Mouse (Mus musculus) mouse embryonic stem cell (cell line): ENCODE results near the gene Lgals12.

Source experiments
- in situ Hi-C, 2 experiments: fragments of 300-500 bp; cut with MboI; formaldehyde crosslinking; loops; 1 replicate in 1 of 2; 3 replicates in 1 of 2; pipeline ENCODE4 v1.14.3; 2019 to 2020; ENCODE audit warnings: low sequenced_read_pairs in 2 of 2, low pct_unique_long_range_greater_than_20kb in 1 of 2, mixed read lengths in 1 of 2; ENCODE audit not compliant: unreplicated experiment in 1 of 2

Lgals12 gene

DNA sequence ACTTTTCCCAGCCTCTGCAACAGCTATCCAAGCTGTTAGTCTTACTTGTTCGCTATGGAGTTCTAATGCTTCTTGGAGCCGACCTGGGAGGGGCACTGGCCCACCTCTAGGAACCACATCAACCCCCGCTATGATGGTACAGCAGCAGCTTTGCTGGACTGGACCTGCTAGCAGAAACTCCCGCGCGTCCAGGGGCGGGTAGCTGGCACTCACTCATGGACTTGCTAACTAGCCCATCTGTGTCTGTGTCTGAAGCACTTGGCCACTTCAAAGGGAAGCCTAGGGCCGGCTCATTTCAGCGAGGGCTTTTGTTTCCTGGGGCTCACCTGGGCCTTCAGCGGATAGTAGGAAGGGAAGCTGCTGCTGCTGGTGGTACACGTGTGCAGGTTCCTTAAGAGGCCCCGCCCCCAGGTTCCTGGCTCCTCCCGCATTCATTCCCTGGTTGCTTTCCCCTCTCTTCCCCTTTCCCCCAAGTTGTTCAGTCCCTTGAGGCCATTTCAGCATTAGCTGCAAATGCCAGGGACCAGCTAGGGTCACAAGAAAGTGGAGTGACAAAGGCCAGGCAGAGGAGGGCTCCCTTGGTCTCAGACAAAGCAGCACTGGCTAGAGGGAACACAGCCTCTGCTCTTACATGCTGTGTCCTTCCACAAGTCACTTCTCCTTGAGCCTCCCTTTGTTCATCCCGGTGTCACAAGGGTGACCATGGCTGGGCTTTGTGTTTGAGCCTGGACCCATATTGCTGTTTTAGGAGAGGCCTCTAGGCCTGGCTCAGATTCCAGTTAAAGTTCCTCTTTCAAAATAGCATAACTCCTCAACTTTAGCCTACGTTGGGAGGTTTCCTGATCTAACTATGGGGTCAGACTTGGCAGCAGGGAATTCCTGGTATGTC, at the start of gene Lgals12:
Gene Lgals12 (minus strand): TSS at position 393 of the 889 bp plus-strand sequence.
- in situ Hi-C loops: loop anchor here in 1 of 2 experiments (10.0 kb wide), 1 partner anchor 72 kb away; no protein-coding TSS in a partner anchor

DNA sequence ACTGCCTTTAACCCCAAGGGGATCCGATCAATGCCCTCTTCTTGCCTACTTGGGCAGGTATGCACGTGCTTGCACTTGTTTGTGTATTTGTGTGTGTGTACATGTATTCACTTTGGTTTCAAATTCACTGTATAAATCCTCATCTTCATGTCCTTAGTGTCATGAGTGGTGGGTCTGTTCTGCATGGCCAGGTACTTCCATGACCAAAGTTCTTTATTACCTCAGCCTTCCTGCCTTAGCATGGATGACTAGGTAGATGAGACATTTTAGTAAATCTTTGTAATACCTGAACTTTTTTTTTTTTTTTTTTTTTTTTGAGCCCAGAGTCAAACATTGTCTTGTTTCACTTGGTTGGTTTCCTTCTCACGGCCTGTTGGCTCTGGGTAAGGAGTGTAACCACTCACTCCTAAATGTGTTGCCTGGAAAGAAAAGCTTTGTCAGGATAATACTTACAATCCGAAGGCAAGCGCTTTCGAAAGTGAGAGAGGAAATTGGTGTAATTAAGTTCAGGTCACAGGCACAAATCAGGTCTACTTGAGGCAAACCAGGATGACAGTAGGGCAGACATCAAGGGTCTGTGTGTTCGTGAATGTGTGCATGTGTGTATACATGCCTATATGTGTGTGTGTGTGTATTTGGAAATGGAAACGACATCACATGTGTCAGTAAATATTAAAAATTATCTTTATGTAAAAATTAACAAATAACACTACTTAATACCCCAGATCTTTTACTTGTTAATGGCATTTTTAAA, 42.1 kb upstream of the Lgals12 start:
- in situ Hi-C loops: no loop called here

DNA sequence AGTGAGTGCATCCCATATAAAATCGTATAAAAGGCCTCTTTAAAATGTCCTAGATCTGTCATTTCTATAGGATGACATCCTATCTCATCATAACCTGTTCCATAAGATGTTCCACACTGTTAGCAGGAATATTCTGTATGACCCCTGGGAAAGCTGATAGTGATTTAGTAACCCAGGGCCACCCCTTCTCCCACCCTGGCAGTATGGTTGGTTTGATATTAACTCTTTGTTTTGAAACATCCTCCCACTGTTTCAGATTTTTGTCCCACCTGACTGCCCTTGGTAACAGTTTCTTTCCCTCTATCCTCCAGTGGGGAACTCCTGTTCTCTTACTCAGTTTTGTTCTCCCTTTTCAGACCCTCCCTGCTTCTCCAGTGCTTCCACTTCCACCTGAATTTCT, 26.8 kb upstream of the Lgals12 start:
- in situ Hi-C loops: no loop called here

DNA sequence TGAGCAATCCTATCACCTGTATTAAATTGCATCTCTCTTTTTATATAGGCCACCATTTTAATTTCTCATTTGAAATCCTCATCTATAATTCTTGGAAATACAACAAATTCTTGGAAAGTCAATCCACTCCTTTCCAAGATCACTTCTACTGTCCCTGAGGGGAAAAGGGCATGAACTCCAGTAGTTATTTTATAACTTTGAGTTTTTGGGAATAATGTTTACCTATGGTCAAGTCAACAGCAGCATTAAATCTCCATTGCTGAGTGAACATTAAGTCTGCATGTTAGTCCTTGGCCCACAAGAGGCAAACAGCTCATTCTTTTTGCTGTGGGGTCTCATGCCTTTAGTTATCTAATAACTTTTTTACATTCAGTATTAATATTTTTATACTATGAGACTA, 26.0 kb upstream of the Lgals12 start:
- in situ Hi-C loops: no loop called here

DNA sequence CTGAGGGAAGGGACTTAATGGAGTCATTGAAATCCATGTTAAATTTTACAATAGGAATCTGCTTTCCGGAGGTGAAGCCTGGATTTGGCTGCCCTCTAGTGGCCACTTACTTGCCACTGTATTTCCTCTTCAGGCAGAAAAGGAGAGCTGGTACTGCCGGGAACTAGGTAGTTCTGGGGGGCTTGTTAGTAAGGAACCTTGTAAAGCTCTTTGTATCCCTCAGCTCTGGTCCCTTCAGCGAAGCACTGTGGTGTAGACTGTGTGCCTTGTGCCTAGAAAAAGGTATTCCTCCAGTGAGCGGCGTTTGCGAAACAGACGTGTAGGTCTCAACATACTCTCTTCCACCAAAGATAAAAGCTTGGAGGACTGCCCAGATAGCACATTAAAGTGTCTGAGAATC, 10.7 kb upstream of the Lgals12 start:
- in situ Hi-C loops: no loop called here

DNA sequence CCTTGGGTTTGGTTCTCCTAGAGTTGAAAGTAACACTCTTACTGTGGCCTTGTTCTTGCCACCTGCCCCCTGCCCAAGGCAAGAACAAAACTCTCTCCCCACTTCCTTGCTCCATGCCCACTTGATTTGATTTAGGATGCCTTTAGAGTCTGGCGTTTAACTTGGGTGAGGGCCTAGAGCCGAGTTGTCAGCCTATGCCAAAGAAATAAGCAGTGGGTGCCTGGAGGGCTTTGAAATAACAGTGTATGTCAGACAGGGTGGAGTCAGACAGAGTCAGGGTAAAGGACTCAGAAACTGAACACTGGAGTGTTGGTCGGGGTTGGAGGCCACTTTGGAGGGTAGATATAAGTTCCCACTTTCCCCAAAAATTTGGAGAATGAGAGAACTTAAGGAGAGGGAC, 10.1 kb upstream of the Lgals12 start:
- in situ Hi-C loops: no loop called here

DNA sequence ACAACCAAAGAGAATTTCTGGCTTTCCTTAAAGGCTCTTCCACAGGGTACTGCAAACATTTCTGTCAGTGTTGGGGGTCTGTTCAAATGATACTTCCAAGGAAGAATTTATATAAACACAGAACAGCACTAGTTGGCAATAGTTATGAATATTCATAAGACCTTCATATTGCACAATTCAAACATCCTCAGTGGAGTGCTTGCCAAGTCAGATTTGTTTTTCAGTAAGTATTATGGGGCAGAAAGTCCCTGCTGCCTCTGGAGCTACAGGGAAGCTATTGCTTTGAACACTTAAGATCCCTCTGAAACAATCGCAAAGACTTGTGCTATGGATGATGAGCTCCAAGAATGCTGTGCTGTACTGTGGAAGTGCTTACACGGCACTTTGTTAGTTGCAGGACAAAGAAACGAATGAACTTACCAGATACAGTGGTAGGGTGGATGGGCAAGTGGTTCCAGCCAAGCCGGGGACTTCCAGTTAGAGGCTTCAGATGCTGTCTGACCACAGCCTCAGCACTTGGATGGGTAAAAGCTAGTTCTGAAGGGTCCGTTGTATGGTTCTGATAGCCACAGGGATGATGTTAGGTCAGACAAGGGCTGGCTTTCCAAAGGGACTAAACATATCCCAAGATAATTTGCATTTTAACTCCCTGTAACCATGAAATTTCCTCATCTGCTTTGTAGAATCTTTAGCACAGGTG, 9.4 kb upstream of the Lgals12 start:
- in situ Hi-C loops: no loop called here

DNA sequence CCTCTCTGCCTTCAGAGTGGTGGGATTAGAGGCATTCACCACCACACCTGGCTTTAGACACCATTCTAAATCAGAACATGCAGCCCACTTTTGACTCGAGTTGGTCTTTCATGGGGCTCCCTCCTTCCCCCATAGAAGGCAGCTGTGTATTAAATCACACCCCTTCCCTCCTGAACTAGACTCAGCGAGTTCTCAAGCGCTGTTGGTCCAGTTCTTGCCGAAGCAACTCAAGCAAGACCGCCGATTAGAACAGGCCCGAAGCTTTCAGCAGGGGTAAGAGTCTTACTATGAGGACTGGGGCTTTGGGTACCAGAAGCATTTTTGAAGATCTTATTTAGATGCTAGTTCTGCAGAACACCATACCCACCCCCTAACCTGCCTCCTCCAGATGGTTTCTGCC, 6.2 kb upstream of the Lgals12 start:
- in situ Hi-C loops: no loop called here

DNA sequence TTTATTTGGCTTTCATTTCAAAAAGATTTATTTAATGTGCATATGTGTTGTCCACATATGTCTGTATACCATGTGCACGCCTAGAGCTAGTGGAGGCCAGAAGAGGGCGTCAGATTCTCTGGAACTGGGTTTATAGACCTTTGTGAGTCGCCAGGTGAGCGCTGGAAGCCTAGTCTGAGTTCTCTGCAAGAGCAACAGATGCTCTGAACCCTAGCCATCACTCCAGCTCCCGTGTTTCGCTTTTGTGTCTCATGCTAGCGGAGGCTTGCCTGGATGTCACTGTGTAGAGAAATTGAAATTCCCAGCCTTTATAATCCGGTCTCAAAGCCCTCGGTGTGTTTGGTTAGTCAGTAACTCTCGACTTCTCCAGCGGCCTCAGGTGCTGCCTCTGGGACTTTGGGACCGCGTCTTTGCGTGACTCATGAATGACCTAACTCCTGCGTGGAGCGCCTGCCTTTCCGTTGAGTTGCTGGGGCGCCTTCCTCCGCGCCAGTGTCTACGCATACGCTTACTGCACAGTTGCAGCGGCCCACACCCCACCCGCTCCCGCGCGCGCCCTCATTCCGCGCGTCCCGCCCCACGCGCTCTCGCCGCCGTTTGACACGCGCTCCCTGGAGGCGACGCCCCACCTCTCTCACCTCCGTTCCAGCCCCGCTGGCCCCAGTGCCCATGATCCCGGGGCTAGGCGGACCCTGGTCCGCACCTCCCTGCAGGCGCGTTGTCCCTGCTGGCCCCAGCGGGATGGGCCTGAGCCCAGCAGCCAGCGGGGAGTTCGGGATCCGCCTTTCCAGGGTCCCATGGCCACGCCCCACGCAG, 5.2 kb upstream of the Lgals12 start, which contains the start of gene Hrasls5:
Gene Hrasls5 (plus strand): TSS at position 600 of the 816 bp plus-strand sequence.
- in situ Hi-C loops: no loop called here

DNA sequence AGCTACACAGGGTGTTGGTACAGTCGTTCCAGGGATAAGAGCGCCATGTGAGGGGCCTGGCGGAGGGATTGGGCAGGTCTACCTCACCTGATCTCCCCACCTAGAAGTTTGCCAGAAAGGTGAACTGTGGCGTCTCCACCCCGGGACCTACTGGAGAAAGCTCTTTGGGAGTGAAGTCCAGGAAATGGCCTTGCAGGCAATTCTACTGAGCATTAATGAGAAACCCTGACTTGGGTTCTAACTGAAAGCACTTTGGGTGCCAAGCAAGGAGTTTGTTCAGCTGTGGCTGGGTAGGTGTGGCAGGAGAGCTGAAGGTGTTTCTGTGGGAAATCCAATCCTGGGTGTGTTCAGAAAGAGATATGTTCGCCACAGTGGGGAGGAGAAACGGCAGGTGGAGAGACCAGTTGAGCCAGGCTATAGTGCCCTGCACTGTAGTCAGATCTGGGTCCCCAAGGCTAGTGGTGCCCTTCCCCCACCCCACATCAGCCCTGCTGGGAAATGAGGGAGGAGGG, 753 bp upstream of the Lgals12 start:
- in situ Hi-C loops: loop anchor here in 1 of 2 experiments (10.0 kb wide), 1 partner anchor 73 kb away; no protein-coding TSS in a partner anchor

DNA sequence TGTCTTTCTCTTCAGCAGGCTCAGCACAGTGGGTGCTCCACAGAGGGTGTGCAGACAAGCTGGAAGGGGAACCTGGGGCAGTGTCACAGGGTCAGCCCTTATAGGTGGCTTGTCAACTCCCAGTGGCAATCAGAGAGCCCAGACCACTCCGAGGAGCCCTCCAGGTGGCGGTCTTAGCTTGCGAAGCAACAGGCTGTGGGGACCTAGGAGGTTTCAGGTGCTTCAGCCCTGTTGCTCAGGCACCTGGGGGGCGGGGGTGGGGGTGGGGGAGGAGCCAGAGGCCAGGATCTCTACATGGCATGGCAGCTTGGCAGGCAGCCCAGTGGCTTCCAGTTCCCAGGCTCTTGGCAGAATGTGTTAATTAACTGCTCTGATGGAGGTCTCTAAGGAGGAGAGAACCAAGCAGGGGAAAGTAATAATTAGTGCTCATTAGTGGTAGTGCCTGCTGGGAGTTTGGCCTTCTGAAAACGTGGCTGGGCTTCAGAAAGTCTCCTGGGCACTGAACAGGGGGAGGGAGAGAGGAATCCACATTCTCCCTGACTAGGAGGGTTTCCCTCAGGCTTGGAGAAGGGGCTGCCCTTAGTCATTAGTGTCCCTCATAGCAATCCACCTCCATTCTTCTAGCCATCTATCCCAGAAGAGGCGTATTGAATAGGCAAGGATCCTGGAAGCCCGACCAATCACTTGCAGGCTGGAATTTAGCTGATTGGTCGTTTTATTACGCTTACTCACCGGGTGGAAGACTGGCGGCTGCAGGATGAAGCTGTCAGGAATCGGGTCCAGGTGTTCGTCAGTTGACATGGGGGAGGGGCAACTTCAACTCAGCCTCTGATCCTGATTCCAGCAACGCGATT, 836 bp downstream of the Lgals12 start:
- in situ Hi-C loops: loop anchor here in 1 of 2 experiments (10.0 kb wide), 1 partner anchor 71 kb away; no protein-coding TSS in a partner anchor

DNA sequence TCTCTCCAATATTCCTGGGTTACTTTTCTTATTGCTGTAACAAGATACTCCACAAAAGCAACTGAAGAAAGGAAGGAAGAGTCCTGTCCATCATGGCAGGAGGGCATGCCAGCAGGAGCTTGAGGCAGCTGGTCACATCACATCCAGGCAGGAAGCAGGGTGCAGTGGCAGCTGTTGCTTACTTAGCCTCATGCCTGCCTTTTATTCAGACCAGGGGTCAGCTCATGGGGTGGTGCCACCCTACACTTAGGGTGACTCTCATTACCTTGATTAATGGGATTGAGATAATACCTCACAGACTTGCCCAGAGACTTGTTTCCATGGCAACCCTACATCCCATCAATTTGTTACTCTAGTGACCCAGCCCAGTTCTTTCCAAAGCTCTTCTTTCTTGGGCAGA, 2.0 kb downstream of the Lgals12 start:
- in situ Hi-C loops: loop anchor here in 1 of 2 experiments (10.0 kb wide), 1 partner anchor 70 kb away; no protein-coding TSS in a partner anchor

DNA sequence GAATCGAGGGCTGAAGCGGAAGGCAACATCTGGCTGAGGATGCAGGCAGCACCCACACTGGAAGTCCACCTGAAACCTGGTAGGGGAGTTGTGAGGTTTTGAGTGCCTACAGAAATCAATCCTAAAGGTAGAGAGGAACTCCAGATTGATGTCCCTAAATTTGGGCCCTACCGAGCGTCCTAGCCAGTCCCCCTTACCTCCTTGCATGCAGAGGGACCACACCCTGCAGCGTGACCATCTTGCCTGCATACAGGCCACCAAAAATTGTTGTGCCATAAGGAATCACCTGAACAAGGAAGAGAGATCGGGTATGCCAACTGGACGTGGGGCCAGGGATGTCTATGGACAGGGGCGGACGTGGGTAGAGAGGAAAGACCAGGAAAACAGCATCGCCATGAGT, 2.9 kb downstream of the Lgals12 start:
- in situ Hi-C loops: loop anchor here in 1 of 2 experiments (10.0 kb wide), 1 partner anchor 69 kb away; no protein-coding TSS in a partner anchor

DNA sequence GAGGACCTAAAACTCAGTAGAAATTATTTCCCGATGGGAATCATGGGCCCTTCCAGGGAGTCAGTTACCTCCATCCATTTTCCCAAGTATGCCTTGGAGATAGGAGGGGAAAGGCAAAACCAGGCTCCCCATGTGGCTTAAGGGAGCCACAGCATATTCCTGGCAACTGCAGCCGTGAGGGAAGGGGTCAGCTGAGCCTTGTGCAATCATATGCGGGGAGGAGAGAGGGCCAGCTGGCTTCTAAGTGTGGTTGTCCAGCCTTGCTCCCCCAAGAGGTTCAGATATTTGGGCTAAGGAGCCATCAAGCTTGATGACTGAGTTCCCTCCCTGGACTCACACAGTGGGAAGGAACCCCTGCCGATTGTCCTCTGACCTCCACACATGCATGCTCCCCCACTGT, 5.4 kb downstream of the Lgals12 start:
- in situ Hi-C loops: loop anchor here in 1 of 2 experiments (10.0 kb wide), 1 partner anchor 67 kb away; no protein-coding TSS in a partner anchor

DNA sequence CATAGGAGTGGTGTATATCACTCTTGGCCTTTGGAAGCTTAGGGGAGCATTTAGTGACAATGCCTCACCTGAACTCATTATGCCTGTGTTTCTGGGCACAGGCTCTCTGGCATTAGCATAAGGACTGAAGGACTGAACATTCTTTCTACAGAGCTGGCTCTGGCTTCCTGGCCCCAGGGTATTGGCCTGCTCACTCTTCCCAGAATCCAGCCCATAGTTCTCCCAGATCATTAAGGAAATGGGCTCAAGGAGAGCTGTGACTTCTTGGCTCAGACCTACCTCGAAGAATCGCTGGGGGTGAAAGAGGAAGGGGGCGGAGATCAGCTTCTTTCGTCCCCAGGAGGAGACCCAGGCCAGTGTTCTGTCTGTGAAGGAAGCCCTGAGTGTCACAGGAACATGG, 8.5 kb downstream of the Lgals12 start:
- in situ Hi-C loops: loop anchor here in 1 of 2 experiments (5.0 kb wide), 1 partner anchor 66 kb away; no protein-coding TSS in a partner anchor

DNA sequence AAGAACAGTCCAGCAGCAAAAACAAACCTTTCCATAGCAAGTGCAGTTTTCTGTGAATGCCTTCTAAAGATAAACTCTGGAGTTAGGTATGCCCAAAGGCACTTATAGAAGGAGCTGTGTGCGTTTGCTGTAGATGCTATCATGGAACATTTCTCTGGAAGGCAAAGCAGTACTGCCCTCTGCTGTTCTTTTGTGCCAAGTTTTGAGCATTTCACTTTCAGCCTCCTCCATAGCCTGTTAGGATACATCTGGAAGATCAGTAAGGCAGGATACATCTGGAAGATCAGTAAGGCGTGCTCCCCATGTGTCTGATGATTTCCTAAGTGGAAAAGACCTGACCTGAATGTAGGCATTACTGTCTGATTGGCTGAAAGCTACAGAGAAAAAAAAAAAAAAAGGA, 11.5 kb downstream of the Lgals12 start:
- in situ Hi-C loops: loop anchor here in 1 of 2 experiments (5.0 kb wide), 1 partner anchor 63 kb away; no protein-coding TSS in a partner anchor

DNA sequence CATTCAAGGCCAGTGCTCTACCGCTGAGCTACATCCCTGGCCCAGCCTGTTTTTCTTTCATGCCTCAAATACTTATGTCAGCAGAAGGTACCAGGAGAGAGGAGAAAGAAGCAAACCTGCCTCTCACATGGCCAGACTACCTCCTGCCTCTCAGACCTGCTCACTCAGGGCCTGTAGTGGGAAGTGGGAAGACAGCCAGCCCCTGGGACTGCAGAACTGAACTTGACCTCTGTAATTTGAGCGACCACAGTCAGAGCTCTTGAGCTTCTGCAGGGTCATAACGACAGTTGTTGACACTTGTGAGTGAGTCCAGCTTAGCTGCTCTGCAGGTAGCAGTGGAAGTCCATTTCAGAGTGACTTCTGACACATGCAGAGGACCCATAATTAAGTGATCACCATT, 15.0 kb downstream of the Lgals12 start:
- in situ Hi-C loops: no loop called here
